Mouse (Mus musculus): ENCODE measurements around the gene Clic3. TPM values are rescaled to one million over a fixed set of nuclear protein-coding genes. Genes with fewer than 3 reads are reported as not detected.

Gene Clic3
- polyA plus RNA-seq, 1 experiment from 2014 or later = 2.2 TPM

GRCm38 (mm10) chr2:25436286-25436820, 20.3 kb upstream of the Clic3 start:
- Histone ChIP-seq H3K4me2 (replicated peaks) (no peak overlapping the region), H3K4me3 (replicated peaks; ENCODE audit: low read length) (no peak overlapping the region), H3K27me3 (ENCODE audit: control insufficient read depth, insufficient read depth, low read length) (no peaks in the 10 kb centered on the region), H3K9ac (no peak overlapping the region), H3K4me1 (replicated peaks; ENCODE audit: control insufficient read depth, insufficient read depth, low read length) (peaks cover 5% of the 10 kb centered on the region), H3K9me3 (ENCODE audit: control insufficient read depth, low read length) (no peaks in the 10 kb centered on the region), H3K27ac (no peak overlapping the region), H3K36me3 (replicated peaks; ENCODE audit: control insufficient read depth, insufficient read depth) (peaks cover 83% of the 10 kb centered on the region)
- ATAC-seq (ENCODE audit: low FRiP score) (no peak), DNase-seq (ENCODE audit: low spot score) (no peak)
- 94% methylated on average over 10 of the region's 10 CpGs for WGBS

DNA sequence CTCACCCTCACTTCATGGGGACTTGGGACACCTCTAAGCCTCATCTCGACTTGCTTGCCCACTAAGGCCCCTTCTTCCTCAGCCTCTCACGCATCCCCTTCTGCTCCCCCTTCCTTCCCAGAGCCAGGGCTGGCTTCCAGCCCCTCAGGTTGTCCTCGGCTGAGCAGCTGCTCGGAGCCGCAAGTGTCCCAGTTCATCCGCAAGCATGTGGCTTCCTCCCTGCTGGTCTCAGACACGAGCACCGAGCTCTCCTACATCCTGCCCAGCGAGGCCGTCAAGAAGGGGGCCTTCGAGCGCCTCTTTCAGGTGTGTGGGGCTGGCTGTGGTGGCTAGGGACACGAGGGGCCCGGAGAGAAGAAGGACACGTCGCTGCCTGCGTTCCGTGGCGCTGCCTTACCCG, 15.6 kb upstream of the Clic3 start:
- no peak for ATAC-seq (ENCODE audit: low FRiP score)
- WGBS = 92% methylated on average over 20 of the region's 20 CpGs
- no peak overlapping the region for H3K27ac ChIP-seq

DNA sequence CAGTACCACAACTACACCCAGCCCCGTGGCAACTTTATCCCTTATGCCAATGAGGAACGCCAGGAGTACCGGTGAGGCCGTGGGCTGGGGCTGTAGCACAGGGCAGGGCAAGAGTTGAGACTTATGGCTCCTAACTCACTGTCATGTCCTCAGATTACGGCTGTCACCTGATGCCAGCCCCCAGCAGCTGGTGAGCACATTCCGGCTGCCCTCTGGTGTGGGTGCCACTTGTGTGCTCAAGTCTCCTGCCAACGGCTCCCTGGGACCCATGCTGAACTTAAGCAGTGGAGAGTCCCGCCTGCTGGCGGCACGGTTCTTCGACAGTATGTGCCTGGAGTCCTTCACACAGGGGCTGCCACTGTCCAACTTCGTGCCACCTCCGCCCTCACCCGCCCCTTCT, 14.0 kb upstream of the Clic3 start:
- no peak overlapping the region for H3K4me3 ChIP-seq (replicated peaks; ENCODE audit: low read length)
- H3K4me1 ChIP-seq (replicated peaks; ENCODE audit: control insufficient read depth, insufficient read depth, low read length) = no peaks in the 10 kb centered on the region
- no peaks in the 10 kb centered on the region for H3K27me3 ChIP-seq (ENCODE audit: control insufficient read depth, insufficient read depth, low read length)
- ATAC-seq (ENCODE audit: low FRiP score) (no peak), DNase-seq (ENCODE audit: low spot score) (no peak)
- H3K9ac ChIP-seq = no peak overlapping the region
- H3K4me2 ChIP-seq (replicated peaks) = no peak overlapping the region
- 93% methylated on average over 14 of the region's 14 CpGs for WGBS
- no peak overlapping the region for H3K27ac ChIP-seq
- H3K36me3 ChIP-seq (replicated peaks; ENCODE audit: control insufficient read depth, insufficient read depth) = peaks cover 99% of the 10 kb centered on the region
- H3K9me3 ChIP-seq (ENCODE audit: control insufficient read depth, low read length) = no peaks in the 10 kb centered on the region

More for the DNA sequence above, 15.6 kb upstream of the Clic3 start:
- Histone ChIP-seq H3K4me1 (replicated peaks; ENCODE audit: control insufficient read depth, insufficient read depth, low read length) (no peaks in the 10 kb centered on the region), H3K27me3 (ENCODE audit: control insufficient read depth, insufficient read depth, low read length) (no peaks in the 10 kb centered on the region), H3K4me3 (replicated peaks; ENCODE audit: low read length) (no peak overlapping the region), H3K36me3 (replicated peaks; ENCODE audit: control insufficient read depth, insufficient read depth) (peaks cover 99% of the 10 kb centered on the region), H3K9ac (no peak overlapping the region), H3K4me2 (replicated peaks) (no peak overlapping the region), H3K9me3 (ENCODE audit: control insufficient read depth, low read length) (no peaks in the 10 kb centered on the region)
- DNase-seq (ENCODE audit: low spot score) = no peak

DNA sequence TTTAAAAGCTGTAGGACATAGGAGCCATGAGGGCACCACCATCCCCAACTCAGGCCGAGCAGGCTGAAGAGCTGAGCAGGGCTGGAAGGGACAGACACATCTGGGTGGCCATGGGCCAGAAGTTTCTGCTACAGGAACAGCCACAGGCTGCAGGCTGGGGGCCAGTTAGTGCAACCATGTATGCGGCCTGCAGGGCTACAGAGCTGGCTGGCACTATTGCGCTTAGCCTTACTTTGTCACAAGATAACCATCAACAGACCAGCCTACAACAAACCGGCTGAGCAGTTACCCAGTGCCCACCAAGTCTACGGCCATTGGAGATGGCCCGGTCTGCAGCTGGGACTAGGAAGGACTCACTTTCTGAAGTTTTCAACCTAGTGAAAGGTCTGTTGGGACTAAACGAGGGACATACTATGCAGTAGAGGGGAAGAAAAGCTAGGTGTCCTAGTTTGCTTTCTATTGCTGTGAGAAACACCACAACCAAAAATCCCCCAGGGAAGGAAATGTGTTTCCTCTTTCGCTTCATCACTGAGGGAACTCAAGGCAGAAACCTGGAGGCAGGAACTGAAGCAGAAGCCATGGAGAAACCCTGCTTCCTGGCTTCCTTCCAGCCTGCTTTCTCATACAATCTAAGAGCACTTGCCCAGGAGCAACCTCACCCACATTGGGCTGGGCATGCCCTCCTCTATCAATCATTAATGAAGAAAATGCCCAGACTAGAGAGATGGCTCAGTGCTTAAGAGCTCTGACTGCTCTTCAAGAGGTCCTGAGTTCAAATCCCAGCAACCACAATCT, 5.6 kb upstream of the Clic3 start:
- WGBS = 90% methylated on average over 8 of the region's 8 CpGs
- no peak overlapping the region for H3K27ac ChIP-seq

GRCm38 (mm10) chr2:25452951-25453350, 3.7 kb upstream of the Clic3 start:
- no peak overlapping the region for H3K4me2 ChIP-seq (replicated peaks)
- H3K4me1 ChIP-seq (replicated peaks; ENCODE audit: control insufficient read depth, insufficient read depth, low read length) = no peaks in the 10 kb centered on the region
- no peak overlapping the region for H3K27ac ChIP-seq
- 55% methylated on average over 1 of the region's 1 CpGs for WGBS
- DNase-seq (ENCODE audit: low spot score) = no peak
- H3K9ac ChIP-seq = no peak overlapping the region
- no peaks in the 10 kb centered on the region for H3K27me3 ChIP-seq (ENCODE audit: control insufficient read depth, insufficient read depth, low read length)
- no peak for ATAC-seq (ENCODE audit: low FRiP score)
- no peak overlapping the region for H3K4me3 ChIP-seq (replicated peaks; ENCODE audit: low read length)
- H3K9me3 ChIP-seq (ENCODE audit: control insufficient read depth, low read length) = no peaks in the 10 kb centered on the region
- H3K36me3 ChIP-seq (replicated peaks; ENCODE audit: control insufficient read depth, insufficient read depth) = peaks cover 24% of the 10 kb centered on the region

More for the DNA sequence above, 5.6 kb upstream of the Clic3 start:
- no peak overlapping the region for H3K4me3 ChIP-seq (replicated peaks; ENCODE audit: low read length)
- no peak for DNase-seq (ENCODE audit: low spot score)
- H3K4me1 ChIP-seq (replicated peaks; ENCODE audit: control insufficient read depth, insufficient read depth, low read length) = no peaks in the 10 kb centered on the region
- no peaks in the 10 kb centered on the region for H3K9me3 ChIP-seq (ENCODE audit: control insufficient read depth, low read length)
- no peak for ATAC-seq (ENCODE audit: low FRiP score)
- H3K9ac ChIP-seq = no peak overlapping the region
- no peaks in the 10 kb centered on the region for H3K27me3 ChIP-seq (ENCODE audit: control insufficient read depth, insufficient read depth, low read length)
- no peak overlapping the region for H3K4me2 ChIP-seq (replicated peaks)
- peaks cover 40% of the 10 kb centered on the region for H3K36me3 ChIP-seq (replicated peaks; ENCODE audit: control insufficient read depth, insufficient read depth)

DNA sequence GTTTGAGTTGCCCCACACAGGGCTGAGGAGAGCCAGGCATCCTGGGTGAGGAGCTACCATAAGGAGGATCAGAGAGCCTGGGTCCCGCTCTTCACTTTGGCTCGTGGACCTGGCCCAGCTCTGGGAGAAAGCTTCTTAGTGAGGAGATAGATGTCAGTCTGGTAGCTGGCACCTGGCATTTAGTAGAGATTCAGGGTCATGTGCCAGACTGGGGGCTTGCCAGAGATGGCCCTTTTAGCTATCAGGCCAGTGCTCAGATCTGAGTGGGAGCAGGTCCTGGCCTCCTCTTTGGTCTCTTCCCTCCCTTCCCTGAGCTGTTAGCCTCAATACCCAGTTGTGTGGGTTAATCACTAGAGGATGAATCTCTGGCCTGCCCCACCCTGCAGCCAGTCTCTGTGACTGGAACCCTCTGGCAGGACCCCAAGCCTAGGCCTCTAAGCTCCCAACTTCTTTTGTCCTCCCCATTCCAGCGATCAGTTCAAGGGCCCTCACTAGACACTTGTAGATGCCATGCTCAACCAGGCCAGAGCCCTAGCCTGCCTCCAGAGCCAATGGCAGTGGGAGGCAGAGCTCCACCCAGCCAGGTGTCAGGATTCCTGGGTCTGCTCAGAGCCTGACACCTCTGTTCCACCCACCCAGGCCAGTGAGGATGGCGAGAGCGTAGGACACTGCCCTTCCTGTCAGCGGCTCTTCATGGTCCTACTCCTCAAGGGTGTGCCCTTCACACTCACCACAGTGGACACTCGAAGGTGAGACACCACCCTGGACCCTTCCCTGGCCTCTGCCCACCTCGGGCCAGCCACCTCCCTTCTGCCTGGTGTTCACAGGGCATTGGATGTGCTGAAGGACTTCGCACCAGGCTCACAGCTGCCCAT, 621 bp downstream of the Clic3 start:
- Histone ChIP-seq H3K27ac (no peak overlapping the region), H3K9me3 (ENCODE audit: control insufficient read depth, low read length) (no peaks in the 10 kb centered on the region)
- no peak for ATAC-seq (ENCODE audit: low FRiP score)

DNA sequence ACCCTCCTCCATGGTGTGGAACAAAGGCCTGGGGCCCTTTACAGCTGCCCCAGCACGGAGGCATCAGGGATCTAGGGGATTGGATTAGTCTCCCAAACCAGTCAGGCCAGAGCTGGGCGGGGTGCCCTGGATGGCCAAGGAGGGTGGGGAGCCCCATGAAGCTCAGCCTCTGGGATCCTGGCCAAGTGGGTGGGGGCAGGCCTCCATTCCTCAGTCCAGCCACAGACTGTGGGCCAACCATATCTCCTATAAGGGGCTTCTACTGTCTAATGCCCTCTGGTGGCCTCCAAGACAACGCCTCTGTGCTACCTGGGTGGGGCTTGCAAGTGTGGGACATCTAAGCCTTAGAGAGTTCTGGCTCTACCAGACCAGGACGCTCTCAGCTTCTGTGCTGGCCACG, 2.3 kb downstream of the Clic3 start:
- H3K4me3 ChIP-seq (replicated peaks; ENCODE audit: low read length) = no peak overlapping the region
- H3K9me3 ChIP-seq (ENCODE audit: control insufficient read depth, low read length) = no peaks in the 10 kb centered on the region
- DNase-seq (ENCODE audit: low spot score) = no peak
- 77% methylated on average over 5 of the region's 5 CpGs for WGBS
- H3K4me2 ChIP-seq (replicated peaks) = peak overlapping the region; percentile 81; the same call in 1 of the 2 replicates
- H3K9ac ChIP-seq = no peak overlapping the region
- peaks cover 20% of the 10 kb centered on the region for H3K4me1 ChIP-seq (replicated peaks; ENCODE audit: control insufficient read depth, insufficient read depth, low read length)
- no peaks in the 10 kb centered on the region for H3K27me3 ChIP-seq (ENCODE audit: control insufficient read depth, insufficient read depth, low read length)
- H3K27ac ChIP-seq = no peak overlapping the region
- ATAC-seq (ENCODE audit: low FRiP score) = no peak
- peaks cover 17% of the 10 kb centered on the region for H3K36me3 ChIP-seq (replicated peaks; ENCODE audit: control insufficient read depth, insufficient read depth)

More for the DNA sequence above, 621 bp downstream of the Clic3 start:
- H3K4me3 ChIP-seq (replicated peaks; ENCODE audit: low read length) = no peak overlapping the region
- peaks cover 20% of the 10 kb centered on the region for H3K4me1 ChIP-seq (replicated peaks; ENCODE audit: control insufficient read depth, insufficient read depth, low read length)
- WGBS = 92% methylated on average over 9 of the region's 9 CpGs
- no peaks in the 10 kb centered on the region for H3K27me3 ChIP-seq (ENCODE audit: control insufficient read depth, insufficient read depth, low read length)
- DNase-seq (ENCODE audit: low spot score) = no peak
- H3K36me3 ChIP-seq (replicated peaks; ENCODE audit: control insufficient read depth, insufficient read depth) = peaks cover 17% of the 10 kb centered on the region
- H3K9ac ChIP-seq = no peak overlapping the region
- no peak overlapping the region for H3K4me2 ChIP-seq (replicated peaks)

DNA sequence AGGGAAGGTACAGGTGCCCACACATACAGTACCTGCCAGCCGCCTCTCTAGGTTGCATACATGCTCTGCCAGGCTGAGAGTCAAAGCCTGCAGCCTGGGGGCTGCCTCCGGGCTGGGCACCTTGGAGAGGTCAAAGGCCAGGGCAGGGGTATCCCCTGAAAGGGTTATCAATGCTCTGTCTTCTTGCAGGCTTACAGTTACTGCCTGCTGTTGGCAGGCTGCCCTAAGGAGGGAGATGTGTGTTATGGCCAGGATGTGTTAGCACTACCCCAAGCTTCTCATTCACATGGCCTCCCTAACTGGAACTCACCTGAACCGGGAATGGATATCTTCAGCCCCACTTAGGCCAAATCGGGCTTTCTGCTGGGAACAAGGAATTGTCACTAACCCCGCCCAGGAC, 3.5 kb downstream of the Clic3 start:
- 32% methylated on average over 5 of the region's 5 CpGs for WGBS
- peaks cover 17% of the 10 kb centered on the region for H3K36me3 ChIP-seq (replicated peaks; ENCODE audit: control insufficient read depth, insufficient read depth)
- H3K9ac ChIP-seq = peak overlapping the region; percentile 78
- ATAC-seq (ENCODE audit: low FRiP score) = peak; percentile 4
- DNase-seq (ENCODE audit: low spot score) = peak; percentile 28
- no peaks in the 10 kb centered on the region for H3K9me3 ChIP-seq (ENCODE audit: control insufficient read depth, low read length)
- peak overlapping the region; percentile 93 for H3K27ac ChIP-seq
- H3K4me3 ChIP-seq (replicated peaks; ENCODE audit: low read length) = peak overlapping the region; percentile 51
- H3K4me2 ChIP-seq (replicated peaks) = peak overlapping the region; percentile 81
- H3K27me3 ChIP-seq (ENCODE audit: control insufficient read depth, insufficient read depth, low read length) = no peaks in the 10 kb centered on the region
- H3K4me1 ChIP-seq (replicated peaks; ENCODE audit: control insufficient read depth, insufficient read depth, low read length) = peaks cover 20% of the 10 kb centered on the region

All from hindbrain, embryonic 14.5 days (tissue).